Mouse (Mus musculus): ENCODE measurements at regions not wholly inside any gene's neighbourhood (a gene's known extent, or its start where the extent isn't known, plus 50 kb on each side); places are given as distances from the start of the nearest gene placed in this dataset.
"Not testable (repeated sequence)": the region's sequence is repeated elsewhere in the genome, so short reads cannot be mapped to it uniquely, and the experiment has no call there.

DNA sequence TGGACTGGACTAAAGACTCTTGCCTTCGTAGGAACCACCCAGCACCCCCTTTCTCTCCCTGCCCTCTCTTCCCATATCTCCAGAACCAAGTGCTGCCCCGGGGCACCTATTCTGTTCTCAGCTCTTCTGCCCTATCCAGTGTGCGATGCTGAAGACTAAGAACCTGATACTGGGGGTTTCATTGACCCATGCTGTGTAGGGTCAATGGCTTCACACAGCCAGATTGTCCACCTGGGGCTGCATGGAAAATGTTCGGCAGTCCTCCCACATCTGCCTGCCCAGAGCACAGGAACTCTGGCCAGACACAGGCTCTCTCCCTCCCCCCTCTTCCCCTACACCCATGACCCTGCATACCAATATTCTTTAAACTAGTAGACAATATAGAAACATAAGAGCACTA is 607.6 kb downstream of the Nebl start:
- no peaks in the 10 kb centered on the region for H3K36me3 ChIP-seq (ENCODE audit: insufficient read depth, low read length)
- no peaks in the 10 kb centered on the region for H3K4me1 ChIP-seq (replicated peaks; ENCODE audit: low read depth, low read length)
- peaks cover 34% of the 10 kb centered on the region for H3K9me3 ChIP-seq (ENCODE audit: low read length)
- H3K27me3 ChIP-seq (ENCODE audit: insufficient read depth, low read length): no peaks in the 10 kb centered on the region
- TF ChIP-seq POU5F1 (IDR thresholded peaks at IDR 0.05; ENCODE audit: borderline replicate concordance, low read length) (no peak), CTCF (conservative IDR thresholded peaks at IDR 0.05; ENCODE audit: low read length) (no peak), NANOG (IDR thresholded peaks at IDR 0.05; ENCODE audit: borderline replicate concordance, low read length) (no peak)
- no peak overlapping the region for H3K4me3 ChIP-seq (replicated peaks; ENCODE audit: low read length)

GRCm38 (mm10) chr2:17117292-17117691 is 614.0 kb downstream of the Nebl start:
- Histone ChIP-seq H3K27me3 (ENCODE audit: insufficient read depth, low read length) (no peaks in the 10 kb centered on the region), H3K4me3 (replicated peaks; ENCODE audit: low read length) (no peak overlapping the region), H3K9me3 (ENCODE audit: low read length) (peaks cover 26% of the 10 kb centered on the region), H3K36me3 (ENCODE audit: insufficient read depth, low read length) (no peaks in the 10 kb centered on the region), H3K4me1 (replicated peaks; ENCODE audit: low read depth, low read length) (no peaks in the 10 kb centered on the region)
- TF ChIP-seq CTCF (conservative IDR thresholded peaks at IDR 0.05; ENCODE audit: low read length): no peak
- TF ChIP-seq NANOG (IDR thresholded peaks at IDR 0.05; ENCODE audit: borderline replicate concordance, low read length): no peak
- TF ChIP-seq POU5F1 (IDR thresholded peaks at IDR 0.05; ENCODE audit: borderline replicate concordance, low read length): no peak

GRCm38 (mm10) chr2:17111177-17111576 is 620.1 kb downstream of the Nebl start:
- no peak for TF ChIP-seq POU5F1 (IDR thresholded peaks at IDR 0.05; ENCODE audit: borderline replicate concordance, low read length)
- TF ChIP-seq NANOG (IDR thresholded peaks at IDR 0.05; ENCODE audit: borderline replicate concordance, low read length): no peak
- TF ChIP-seq CTCF (conservative IDR thresholded peaks at IDR 0.05; ENCODE audit: low read length): no peak

GRCm38 (mm10) chr2:17101161-17101560 is 630.1 kb downstream of the Nebl start:
- Histone ChIP-seq H3K4me1 (replicated peaks; ENCODE audit: low read depth, low read length) (no peaks in the 10 kb centered on the region), H3K36me3 (ENCODE audit: insufficient read depth, low read length) (no peaks in the 10 kb centered on the region), H3K4me3 (replicated peaks; ENCODE audit: low read length) (no peak overlapping the region), H3K9me3 (ENCODE audit: low read length) (peaks cover 33% of the 10 kb centered on the region), H3K27me3 (ENCODE audit: insufficient read depth, low read length) (no peaks in the 10 kb centered on the region)
- no peak for TF ChIP-seq CTCF (conservative IDR thresholded peaks at IDR 0.05; ENCODE audit: low read length)
- TF ChIP-seq POU5F1 (IDR thresholded peaks at IDR 0.05; ENCODE audit: borderline replicate concordance, low read length): no peak
- TF ChIP-seq NANOG (IDR thresholded peaks at IDR 0.05; ENCODE audit: borderline replicate concordance, low read length): no peak

More at GRCm38 (mm10) chr2:17111177-17111576, 620.1 kb downstream of the Nebl start:
- no peaks in the 10 kb centered on the region for H3K27me3 ChIP-seq (ENCODE audit: insufficient read depth, low read length)
- no peak overlapping the region for H3K4me3 ChIP-seq (replicated peaks; ENCODE audit: low read length)
- H3K36me3 ChIP-seq (ENCODE audit: insufficient read depth, low read length): no peaks in the 10 kb centered on the region
- H3K9me3 ChIP-seq (ENCODE audit: low read length): no peaks in the 10 kb centered on the region
- H3K4me1 ChIP-seq (replicated peaks; ENCODE audit: low read depth, low read length): no peaks in the 10 kb centered on the region

GRCm38 (mm10) chr2:17097546-17097945 is 633.7 kb downstream of the Nebl start:
- Histone ChIP-seq H3K27me3 (ENCODE audit: insufficient read depth, low read length) (no peaks in the 10 kb centered on the region), H3K9me3 (ENCODE audit: low read length) (peaks cover 33% of the 10 kb centered on the region), H3K4me3 (replicated peaks; ENCODE audit: low read length) (peak overlapping the region; percentile 70), H3K36me3 (ENCODE audit: insufficient read depth, low read length) (no peaks in the 10 kb centered on the region), H3K4me1 (replicated peaks; ENCODE audit: low read depth, low read length) (no peaks in the 10 kb centered on the region)
- TF ChIP-seq POU5F1 (IDR thresholded peaks at IDR 0.05; ENCODE audit: borderline replicate concordance, low read length) (no peak), CTCF (conservative IDR thresholded peaks at IDR 0.05; ENCODE audit: low read length) (no peak), NANOG (IDR thresholded peaks at IDR 0.05; ENCODE audit: borderline replicate concordance, low read length) (no peak)

DNA sequence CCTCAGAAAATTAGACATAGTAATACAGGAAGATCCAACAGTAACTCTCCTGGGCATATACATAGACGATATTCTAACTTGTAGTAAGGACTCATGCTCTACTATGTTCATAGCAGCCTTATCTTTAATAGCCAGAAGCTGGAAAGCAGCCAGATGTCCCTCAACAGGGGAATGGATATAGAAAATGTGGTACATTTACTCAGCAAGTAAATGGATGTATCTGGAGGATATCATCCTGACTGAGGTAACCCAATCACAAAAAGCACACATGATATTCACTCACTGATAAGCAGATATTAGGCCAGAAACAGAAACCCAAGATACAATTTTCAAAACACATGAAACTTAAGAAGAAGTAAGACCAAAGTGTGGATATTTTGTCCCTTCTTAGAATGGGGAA is 639.8 kb downstream of the Nebl start:
- Histone ChIP-seq H3K4me3 (replicated peaks; ENCODE audit: low read length) (no peak overlapping the region), H3K36me3 (ENCODE audit: insufficient read depth, low read length) (no peaks in the 10 kb centered on the region), H3K27me3 (ENCODE audit: insufficient read depth, low read length) (no peaks in the 10 kb centered on the region), H3K4me1 (replicated peaks; ENCODE audit: low read depth, low read length) (no peaks in the 10 kb centered on the region), H3K9me3 (ENCODE audit: low read length) (no peaks in the 10 kb centered on the region)
- TF ChIP-seq NANOG (IDR thresholded peaks at IDR 0.05; ENCODE audit: borderline replicate concordance, low read length) (no peak), CTCF (conservative IDR thresholded peaks at IDR 0.05; ENCODE audit: low read length) (no peak), POU5F1 (IDR thresholded peaks at IDR 0.05; ENCODE audit: borderline replicate concordance, low read length) (no peak)

DNA sequence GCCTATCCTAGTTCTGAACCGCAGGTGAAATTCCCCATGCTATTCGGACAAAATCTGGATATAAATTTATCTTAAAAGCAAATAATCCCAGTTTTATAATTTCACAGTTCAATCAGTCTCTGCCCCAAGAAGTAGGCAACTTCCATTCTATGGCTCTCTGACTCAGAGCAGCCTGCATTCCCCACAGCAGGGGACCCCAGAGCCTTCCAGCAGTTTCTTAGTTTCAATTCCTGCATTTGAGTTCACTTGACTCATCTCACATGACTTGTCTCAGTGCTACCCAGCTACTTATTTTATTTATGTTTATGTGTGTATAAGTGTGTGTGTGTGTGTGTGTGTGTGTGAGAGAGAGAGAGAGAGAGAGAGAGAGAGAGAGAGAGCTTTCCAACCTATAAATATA is 650.0 kb downstream of the Nebl start:
- TF ChIP-seq POU5F1 (IDR thresholded peaks at IDR 0.05; ENCODE audit: borderline replicate concordance, low read length) (no peak), NANOG (IDR thresholded peaks at IDR 0.05; ENCODE audit: borderline replicate concordance, low read length) (no peak), CTCF (conservative IDR thresholded peaks at IDR 0.05; ENCODE audit: low read length) (no peak)
- Histone ChIP-seq H3K9me3 (ENCODE audit: low read length) (peaks cover 25% of the 10 kb centered on the region), H3K4me1 (replicated peaks; ENCODE audit: low read depth, low read length) (no peaks in the 10 kb centered on the region), H3K27me3 (ENCODE audit: insufficient read depth, low read length) (no peaks in the 10 kb centered on the region), H3K36me3 (ENCODE audit: insufficient read depth, low read length) (no peaks in the 10 kb centered on the region), H3K4me3 (replicated peaks; ENCODE audit: low read length) (no peak overlapping the region)

- not testable (repeated sequence) for H3K27me3 ChIP-seq (ENCODE audit: insufficient read depth, low read length); H3K4me3 ChIP-seq (replicated peaks; ENCODE audit: low read length); H3K4me1 ChIP-seq (replicated peaks; ENCODE audit: low read depth, low read length); H3K36me3 ChIP-seq (ENCODE audit: insufficient read depth, low read length)
- H3K9me3 ChIP-seq (ENCODE audit: low read length): peaks cover 56% of the 10 kb centered on the region
Observed at GRCm38 (mm10) chr2:17065149-17066145, 665.8 kb downstream of the Nebl start.

Data from E14TG2a.4 (cell line).